Mouse (Mus musculus): Measurements from ENCODE around the gene Slfn1.
A peak's percentile ranks its signal among the peaks of the same experiment; 100 is the strongest.
"Not testable (repeated sequence)": the region's sequence is repeated elsewhere in the genome, so short reads cannot be mapped to it uniquely, and the experiment has no call there.

Slfn1 gene

GRCm38 (mm10) chr11:83116597-83117227 is at the start of gene Slfn1:
Gene Slfn1, plus strand, starts transcription at chr11:83116849.
- no peak for DNase-seq (ENCODE audit: low spot score)

GRCm38 (mm10) chr11:83067982-83068694 is 48.5 kb upstream of the Slfn1 start:
- no peak for DNase-seq (ENCODE audit: low spot score)

- DNase-seq (ENCODE audit: low spot score): no peak
Measured at GRCm38 (mm10) chr11:83070321-83070970, 46.2 kb upstream of the Slfn1 start.

- peak; percentile 81 for DNase-seq (ENCODE audit: low spot score)
Measured at GRCm38 (mm10) chr11:83077714-83078422, 38.8 kb upstream of the Slfn1 start.

GRCm38 (mm10) chr11:83078423-83079140 is 38.1 kb upstream of the Slfn1 start:
- DNase-seq (ENCODE audit: low spot score): no peak

GRCm38 (mm10) chr11:83079487-83080199 is 37.0 kb upstream of the Slfn1 start:
- DNase-seq (ENCODE audit: low spot score): no peak

GRCm38 (mm10) chr11:83082741-83083473 is 33.7 kb upstream of the Slfn1 start:
- DNase-seq (ENCODE audit: low spot score): no peak

GRCm38 (mm10) chr11:83084161-83084560 is 32.5 kb upstream of the Slfn1 start:
- no peak for DNase-seq (ENCODE audit: low spot score)

- no peak for DNase-seq (ENCODE audit: low spot score)
Measured at GRCm38 (mm10) chr11:83084761-83085160, 31.9 kb upstream of the Slfn1 start.

GRCm38 (mm10) chr11:83115138-83115537 is 1.5 kb upstream of the Slfn1 start:
- DNase-seq (ENCODE audit: low spot score): peak; percentile 38

- no peak for DNase-seq (ENCODE audit: low spot score)
Measured at GRCm38 (mm10) chr11:83118056-83118455, 1.4 kb downstream of the Slfn1 start.

GRCm38 (mm10) chr11:83121131-83121685 is 4.6 kb downstream of the Slfn1 start:
- DNase-seq (ENCODE audit: low spot score): no peak

GRCm38 (mm10) chr11:83123198-83123597 is 6.5 kb downstream of the Slfn1 start:
- no peak for DNase-seq (ENCODE audit: low spot score)

GRCm38 (mm10) chr11:83124906-83125305 is 8.3 kb downstream of the Slfn1 start:
- DNase-seq (ENCODE audit: low spot score): no peak

GRCm38 (mm10) chr11:83125633-83126032 is 9.0 kb downstream of the Slfn1 start:
- DNase-seq (ENCODE audit: low spot score): not testable (repeated sequence)

GRCm38 (mm10) chr11:83137253-83137652 is 20.6 kb downstream of the Slfn1 start:
- DNase-seq (ENCODE audit: low spot score): not testable (repeated sequence)

- not testable (repeated sequence) for DNase-seq (ENCODE audit: low spot score)
Measured at GRCm38 (mm10) chr11:83148939-83149338, 32.3 kb downstream of the Slfn1 start.
